Mouse (Mus musculus): Measurements from ENCODE around the gene Dpp10. TPM values are rescaled to one million over a fixed set of nuclear protein-coding genes. Genes with fewer than 3 reads are reported as not detected.

The Dpp10 gene
- polyA plus RNA-seq (2012; rRNA removed): 0.36 and 0.82 TPM in 2 replicates
- 0.43 and 1.2 TPM in 2 replicates for polyA plus RNA-seq (2014; fragmentation: Nextera tagmentation; extraction: Ambion mirVana)

DNA sequence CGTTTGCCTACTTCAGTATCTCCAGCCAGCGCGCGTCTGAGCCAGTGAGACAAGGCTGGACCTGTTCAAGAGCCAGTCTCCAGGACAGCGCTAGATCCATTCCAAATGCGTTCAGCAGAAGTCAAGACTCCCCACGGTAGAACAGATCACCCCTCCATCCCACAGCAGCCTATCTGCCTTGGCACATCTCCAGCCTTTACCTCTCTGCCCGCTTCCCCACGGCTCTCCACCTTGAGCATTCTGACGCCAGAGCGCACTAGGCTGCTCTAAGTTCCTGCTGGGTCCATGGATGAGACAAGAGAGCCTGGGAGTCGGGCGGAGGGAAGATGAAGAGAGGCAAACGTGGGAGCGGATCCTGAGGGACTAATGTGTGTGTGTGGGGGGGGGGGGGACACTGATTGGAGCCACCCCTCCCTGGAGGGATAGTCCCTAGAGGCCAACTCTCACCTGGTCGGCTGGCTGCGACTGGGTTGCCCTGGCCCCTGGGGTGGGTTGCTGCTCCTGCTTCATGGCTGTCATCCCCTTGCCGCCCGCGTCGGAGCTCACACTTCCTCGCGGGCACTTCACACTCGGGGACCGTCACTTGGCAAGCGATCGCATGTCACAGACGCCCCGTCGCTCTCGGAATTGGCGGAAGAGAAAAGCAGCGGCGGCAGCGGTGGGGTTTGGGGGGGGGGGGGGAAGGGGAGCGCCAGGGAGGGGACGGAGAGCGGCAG is at the start of gene Dpp10:
TSS of gene Dpp10 (minus strand) at position 635 of the 716 bp plus-strand sequence.
- peaks cover 39% of the 10 kb centered on the region for H3K27me3 ChIP-seq (ENCODE audit: control insufficient read depth, insufficient read depth, low read length)
- DNase-seq (ENCODE audit: low spot score): no peak
- H3K4me3 ChIP-seq (replicated peaks; ENCODE audit: low read length): peak within 1 kb of the TSS; percentile 39
- ATAC-seq (ENCODE audit: low FRiP score, low read depth): no peak
- H3K9ac ChIP-seq (ENCODE audit: low read depth, low read length, severe bottlenecking): 0 out of 2 replicates have a peak within 1 kb of the TSS, but pooled peaks have one; percentile 25
- no peaks in the 10 kb centered on the region for H3K9me3 ChIP-seq (ENCODE audit: control insufficient read depth, low read length)
- TF ChIP-seq POLR2A (IDR thresholded peaks at IDR 0.05; ENCODE audit: borderline replicate concordance, extremely low read depth, insufficient read depth, insufficient read length): no peak
- H3K36me3 ChIP-seq (ENCODE audit: control insufficient read depth, insufficient read depth, low read length): no peaks in the 10 kb centered on the region
- H3K4me2 ChIP-seq (replicated peaks; ENCODE audit: low read depth, low read length, severe bottlenecking): peak within 1 kb of the TSS; percentile 81
- H3K4me1 ChIP-seq (ENCODE audit: control insufficient read depth, insufficient read depth, low read length): no peaks in the 10 kb centered on the region
- 2% methylated on average over 26 of the region's 38 CpGs for whole genome bisulfite sequencing
- H3K27ac ChIP-seq (replicated peaks; ENCODE audit: low read depth, low read length): no peak within 1 kb of the TSS

DNA sequence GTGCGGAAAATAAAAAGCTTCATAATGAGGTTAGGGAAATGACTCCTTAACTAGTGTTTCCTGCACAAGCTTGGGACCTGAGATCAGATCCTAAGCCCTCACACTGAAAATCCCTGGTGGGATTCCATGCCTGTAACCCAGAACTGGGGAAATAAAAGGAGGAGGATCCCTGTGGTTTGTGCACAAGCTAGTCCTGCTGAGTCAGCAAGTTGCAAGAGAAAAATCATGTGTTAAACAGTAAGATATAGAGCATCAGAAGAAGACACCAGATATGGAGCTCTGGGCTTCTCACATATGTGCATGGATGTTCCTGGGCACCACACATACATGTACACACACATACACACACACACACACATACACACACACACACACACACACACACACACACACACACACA is 3.2 kb upstream of the Dpp10 start:
- H3K27ac ChIP-seq (replicated peaks; ENCODE audit: low read depth, low read length): no peak overlapping the region

DNA sequence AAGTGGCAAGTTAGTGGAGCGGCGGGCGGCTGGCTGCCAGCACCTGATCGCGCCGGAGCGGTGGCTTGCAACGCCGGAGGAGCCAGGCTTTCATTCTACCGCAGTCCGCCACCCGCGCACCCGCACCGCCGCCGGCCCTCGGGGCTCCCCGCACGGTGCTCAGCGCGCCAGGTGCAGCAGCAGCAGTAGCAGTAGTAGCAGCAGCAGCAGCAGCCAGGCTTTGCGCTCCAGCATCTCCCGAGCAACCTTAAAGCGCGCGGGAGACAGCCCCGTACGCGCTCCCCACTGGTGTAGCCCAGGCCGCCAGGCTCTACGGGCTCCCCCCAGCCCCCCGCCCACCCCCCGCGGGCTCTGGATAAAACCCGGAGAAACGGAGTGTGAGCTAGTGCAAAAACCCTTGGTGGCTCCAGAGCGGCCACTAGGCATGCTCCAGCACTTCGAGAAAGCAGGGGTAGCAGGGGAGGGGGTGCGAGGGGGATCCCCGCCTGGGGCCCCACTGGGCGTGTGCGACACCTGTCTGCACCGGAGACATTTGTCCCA is 472 bp upstream of the Dpp10 start:
- Histone ChIP-seq H3K36me3 (ENCODE audit: control insufficient read depth, insufficient read depth, low read length) (no peaks in the 10 kb centered on the region), H3K27ac (replicated peaks; ENCODE audit: low read depth, low read length) (no peak overlapping the region), H3K4me1 (ENCODE audit: control insufficient read depth, insufficient read depth, low read length) (no peaks in the 10 kb centered on the region), H3K9ac (ENCODE audit: low read depth, low read length, severe bottlenecking) (0 out of 2 replicates have a peak overlapping the region, but pooled peaks have one; percentile 25), H3K4me2 (replicated peaks; ENCODE audit: low read depth, low read length, severe bottlenecking) (peak overlapping the region; percentile 81), H3K4me3 (replicated peaks; ENCODE audit: low read length) (peak overlapping the region; percentile 39), H3K27me3 (ENCODE audit: control insufficient read depth, insufficient read depth, low read length) (peaks cover 39% of the 10 kb centered on the region), H3K9me3 (ENCODE audit: control insufficient read depth, low read length) (no peaks in the 10 kb centered on the region)
- under 1% methylated on average over 41 of the region's 44 CpGs for WGBS
- no peak for DNase-seq (ENCODE audit: low spot score)
- ATAC-seq (ENCODE audit: low FRiP score, low read depth): peak; percentile 23
- no peak for TF ChIP-seq POLR2A (IDR thresholded peaks at IDR 0.05; ENCODE audit: borderline replicate concordance, extremely low read depth, insufficient read depth, insufficient read length)

More for the DNA sequence above, 3.2 kb upstream of the Dpp10 start:
- Histone ChIP-seq H3K9me3 (ENCODE audit: control insufficient read depth, low read length) (no peaks in the 10 kb centered on the region), H3K27me3 (ENCODE audit: control insufficient read depth, insufficient read depth, low read length) (peaks cover 37% of the 10 kb centered on the region), H3K9ac (ENCODE audit: low read depth, low read length, severe bottlenecking) (no peak overlapping the region), H3K36me3 (ENCODE audit: control insufficient read depth, insufficient read depth, low read length) (no peaks in the 10 kb centered on the region), H3K4me3 (replicated peaks; ENCODE audit: low read length) (no peak overlapping the region), H3K4me1 (ENCODE audit: control insufficient read depth, insufficient read depth, low read length) (no peaks in the 10 kb centered on the region), H3K4me2 (replicated peaks; ENCODE audit: low read depth, low read length, severe bottlenecking) (no peak overlapping the region)
- TF ChIP-seq POLR2A (IDR thresholded peaks at IDR 0.05; ENCODE audit: borderline replicate concordance, extremely low read depth, insufficient read depth, insufficient read length): no peak
- no peak for DNase-seq (ENCODE audit: low spot score)
- 53% methylated on average over 1 of the region's 1 CpGs for WGBS
- ATAC-seq (ENCODE audit: low FRiP score, low read depth): no peak

DNA sequence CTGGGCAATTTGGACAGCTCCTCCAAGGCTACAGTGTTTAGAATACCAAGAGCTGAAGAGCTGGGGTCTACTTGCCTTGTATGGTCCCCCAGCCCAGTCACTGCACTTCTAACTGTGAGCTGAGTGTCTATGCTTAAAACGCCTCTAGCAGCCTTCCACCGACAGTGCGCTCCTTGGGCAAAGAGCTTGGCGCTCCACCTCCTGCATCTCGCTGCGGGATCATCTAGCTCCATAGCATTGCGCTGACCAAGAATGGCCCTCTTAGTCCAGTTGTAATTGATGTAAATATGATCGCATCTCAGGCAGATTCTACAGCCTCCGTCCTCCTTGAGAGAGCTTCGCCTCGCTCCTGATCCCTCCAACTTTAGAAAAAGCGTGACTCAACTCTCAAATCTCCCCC is 1.2 kb downstream of the Dpp10 start:
- 13% methylated on average over 12 of the region's 12 CpGs for WGBS
- no peak overlapping the region for H3K9ac ChIP-seq (ENCODE audit: low read depth, low read length, severe bottlenecking)
- H3K4me2 ChIP-seq (replicated peaks; ENCODE audit: low read depth, low read length, severe bottlenecking): no peak overlapping the region
- no peak for TF ChIP-seq POLR2A (IDR thresholded peaks at IDR 0.05; ENCODE audit: borderline replicate concordance, extremely low read depth, insufficient read depth, insufficient read length)
- peaks cover 36% of the 10 kb centered on the region for H3K27me3 ChIP-seq (ENCODE audit: control insufficient read depth, insufficient read depth, low read length)
- H3K4me1 ChIP-seq (ENCODE audit: control insufficient read depth, insufficient read depth, low read length): no peaks in the 10 kb centered on the region
- ATAC-seq (ENCODE audit: low FRiP score, low read depth) (no peak), DNase-seq (ENCODE audit: low spot score) (no peak)
- H3K36me3 ChIP-seq (ENCODE audit: control insufficient read depth, insufficient read depth, low read length): no peaks in the 10 kb centered on the region
- H3K9me3 ChIP-seq (ENCODE audit: control insufficient read depth, low read length): no peaks in the 10 kb centered on the region
- H3K27ac ChIP-seq (replicated peaks; ENCODE audit: low read depth, low read length): no peak overlapping the region
- no peak overlapping the region for H3K4me3 ChIP-seq (replicated peaks; ENCODE audit: low read length)

DNA sequence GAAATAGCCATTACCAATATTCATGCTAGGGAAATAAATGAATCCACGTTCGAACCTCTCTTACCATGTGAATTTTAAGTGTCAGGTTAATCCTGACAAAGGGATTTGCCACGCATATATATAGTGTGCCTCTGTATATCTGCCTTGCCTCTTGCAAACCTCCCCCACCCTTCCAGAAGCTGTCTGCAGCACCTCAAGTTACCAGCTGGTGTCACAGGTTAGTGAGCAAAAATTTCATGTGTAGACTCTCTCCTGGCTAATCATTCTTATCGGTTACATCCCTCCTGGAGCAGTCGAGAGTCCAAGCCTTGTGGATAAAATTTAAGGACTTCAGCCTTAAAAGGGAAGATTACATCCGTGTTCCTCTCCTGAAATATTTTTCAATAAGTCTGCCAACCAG is 1.9 kb downstream of the Dpp10 start:
- H3K4me2 ChIP-seq (replicated peaks; ENCODE audit: low read depth, low read length, severe bottlenecking): no peak overlapping the region
- no peak for DNase-seq (ENCODE audit: low spot score)
- no peak overlapping the region for H3K9ac ChIP-seq (ENCODE audit: low read depth, low read length, severe bottlenecking)
- ATAC-seq (ENCODE audit: low FRiP score, low read depth): no peak
- H3K9me3 ChIP-seq (ENCODE audit: control insufficient read depth, low read length): no peaks in the 10 kb centered on the region
- H3K27me3 ChIP-seq (ENCODE audit: control insufficient read depth, insufficient read depth, low read length): peaks cover 36% of the 10 kb centered on the region
- no peak for TF ChIP-seq POLR2A (IDR thresholded peaks at IDR 0.05; ENCODE audit: borderline replicate concordance, extremely low read depth, insufficient read depth, insufficient read length)
- no peak overlapping the region for H3K27ac ChIP-seq (replicated peaks; ENCODE audit: low read depth, low read length)
- WGBS: 61% methylated on average over 6 of the region's 6 CpGs
- no peaks in the 10 kb centered on the region for H3K36me3 ChIP-seq (ENCODE audit: control insufficient read depth, insufficient read depth, low read length)
- H3K4me1 ChIP-seq (ENCODE audit: control insufficient read depth, insufficient read depth, low read length): no peaks in the 10 kb centered on the region
- no peak overlapping the region for H3K4me3 ChIP-seq (replicated peaks; ENCODE audit: low read length)
